Mouse (Mus musculus): ENCODE results near the gene Lypd8. TPM values are rescaled to one million over a fixed set of nuclear protein-coding genes. Genes with fewer than 3 reads are reported as not detected.

Gene Lypd8
- total RNA-seq, 2 experiments from 2014 or later = not detected

GRCm38 (mm10) chr11:58379516-58379915 lies 673 bp downstream of the Lypd8 start:
- intact Hi-C loops (cut with DNase I; ENCODE audit: low total_unique reads) = no loop called here
- no peak for DNase-seq

GRCm38 (mm10) chr11:58382471-58382870 lies 3.6 kb downstream of the Lypd8 start:
- DNase-seq = no peak

DNA sequence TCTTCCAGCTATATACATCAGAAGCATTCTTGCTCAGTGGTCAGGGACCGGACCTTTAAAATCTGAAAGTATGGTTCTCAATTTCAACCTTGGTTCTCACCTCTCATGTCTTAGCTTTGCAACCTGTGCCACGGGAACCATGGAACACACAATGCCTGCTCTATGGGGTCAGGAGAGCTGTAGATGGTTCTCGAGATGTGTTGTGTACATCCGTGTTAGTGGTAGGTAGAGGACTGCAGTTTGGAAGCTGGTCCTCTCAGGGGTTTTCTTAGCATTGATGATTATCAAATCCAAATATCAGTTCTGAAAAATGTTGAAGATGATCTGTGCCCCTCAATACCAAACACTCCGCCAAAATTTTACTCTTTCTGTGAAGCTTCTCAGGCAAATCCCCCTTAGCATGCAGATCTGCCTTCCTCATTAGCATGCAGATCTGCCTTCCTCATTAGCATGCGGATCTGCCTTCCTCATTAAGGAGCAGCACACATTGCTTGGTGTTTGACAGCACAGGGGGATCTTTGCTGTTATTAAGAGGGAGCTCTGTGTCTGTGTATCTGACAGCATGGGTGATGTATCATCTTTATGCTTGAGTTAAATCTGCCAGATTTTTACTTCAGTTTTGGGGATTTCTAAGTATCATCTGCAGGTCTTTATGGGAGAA lies 21.3 kb downstream of the Lypd8 start:
- no peak for DNase-seq
- intact Hi-C loops (cut with DNase I; ENCODE audit: low total_unique reads) = loop anchor here (5.0 kb wide), 2 partner anchors 187 to 237 kb away; no protein-coding TSS in a partner anchor

More at GRCm38 (mm10) chr11:58382471-58382870, 3.6 kb downstream of the Lypd8 start:
- intact Hi-C loops (cut with DNase I; ENCODE audit: low total_unique reads) = no loop called here

GRCm38 (mm10) chr11:58400655-58401054 lies 21.8 kb downstream of the Lypd8 start:
- intact Hi-C loops (cut with DNase I; ENCODE audit: low total_unique reads) = loop anchor here (5.0 kb wide), 2 partner anchors 187 to 237 kb away; no protein-coding TSS in a partner anchor
- DNase-seq = no peak

GRCm38 (mm10) chr11:58408066-58408465 lies 29.2 kb downstream of the Lypd8 start:
- intact Hi-C loops (cut with DNase I; ENCODE audit: low total_unique reads) = no loop called here
- DNase-seq = peak; percentile 10

GRCm38 (mm10) chr11:58418336-58418735 lies 39.5 kb downstream of the Lypd8 start:
- intact Hi-C loops (cut with DNase I; ENCODE audit: low total_unique reads) = no loop called here
- no peak for DNase-seq

- no peak for DNase-seq
- intact Hi-C loops (cut with DNase I; ENCODE audit: low total_unique reads) = no loop called here
Observed at GRCm38 (mm10) chr11:58420815-58421214, 42.0 kb downstream of the Lypd8 start, which contains the start of gene 1810065E05Rik. TSS of gene 1810065E05Rik (plus strand) at chr11:58421111.

DNA sequence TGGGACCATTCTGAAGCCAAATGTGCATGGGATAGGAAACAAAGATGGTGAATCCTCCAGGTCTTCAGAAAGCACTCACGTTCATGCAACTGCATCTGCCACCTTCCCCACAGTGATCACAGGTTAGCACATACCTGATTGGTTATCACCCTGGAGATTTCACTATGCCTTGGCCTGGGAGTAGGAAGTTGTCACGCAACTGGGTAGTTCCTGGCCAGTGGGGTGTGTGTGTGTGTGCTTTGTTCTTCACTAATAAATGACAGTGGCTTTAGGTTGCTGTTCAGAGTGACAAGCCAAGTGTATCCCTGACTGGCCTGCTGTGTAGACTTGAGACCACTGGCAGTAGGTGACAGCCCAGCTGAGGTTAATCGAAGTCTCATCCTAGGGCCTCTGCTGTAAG lies 53.4 kb downstream of the Lypd8 start, which contains the start of gene Gm12253:
TSS of gene Gm12253 (plus strand) at position 301 of the 400 bp plus-strand sequence.
- intact Hi-C loops (cut with DNase I; ENCODE audit: low total_unique reads) = no loop called here
- DNase-seq = no peak

DNA sequence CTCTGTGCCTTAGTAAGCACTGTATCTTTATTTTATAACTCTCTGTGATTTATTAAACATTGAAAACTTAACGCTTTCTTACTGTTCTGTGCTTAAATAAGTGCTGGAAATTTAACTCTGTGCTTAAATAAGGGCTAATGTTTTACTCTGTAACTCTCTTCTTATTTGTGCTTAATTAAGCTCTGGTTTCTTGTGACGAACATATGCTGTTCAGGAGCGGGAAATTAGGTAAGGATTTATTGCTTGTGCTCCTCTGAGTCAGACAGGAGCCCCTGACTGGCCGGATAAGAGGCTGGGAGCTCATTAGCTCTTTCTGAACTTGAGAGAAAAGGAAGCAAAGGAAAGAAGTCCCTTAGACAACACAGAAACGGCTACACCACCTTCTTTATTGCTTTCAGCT lies 59.0 kb downstream of the Lypd8 start:
- intact Hi-C loops (cut with DNase I; ENCODE audit: low total_unique reads) = no loop called here
- DNase-seq = no peak

Other genes with a start within 250 kb of the Lypd8 start
- 10 to 100 TPM in 1 of 2 experiments, 1 to 10 TPM in 1; 9.5 to 10.8 TPM for gene Gemin5, start 210.5 kb upstream of the Lypd8 start, total RNA-seq (2021)
- 10 to 100 TPM; 39.7 to 43.8 TPM for gene Mrpl22, start 207.4 kb upstream of the Lypd8 start, total RNA-seq (2021)
- 1 to 10 TPM; 3.5 to 3.7 TPM for gene Igtp, start 179.5 kb upstream of the Lypd8 start, total RNA-seq (2021)
- gene Irgm2, start 179.4 kb upstream of the Lypd8 start, total RNA-seq (2021) = 1 to 10 TPM; 4.8 to 5.5 TPM
- not detected for gene 4930438A08Rik, start 104.2 kb upstream of the Lypd8 start, total RNA-seq (2021)
- 1 to 10 TPM; 2.7 to 3.4 TPM for gene Zfp692, start 72.0 kb upstream of the Lypd8 start, total RNA-seq (2021)
- 10 to 100 TPM; 43.0 to 45.1 TPM for gene Zfp672, start 48.7 kb upstream of the Lypd8 start, total RNA-seq (2021)
- gene Sh3bp5l, start 48.3 kb upstream of the Lypd8 start, total RNA-seq (2021) = 10 to 100 TPM; 22.9 to 26.2 TPM
- not detected for gene 1810065E05Rik, start 42.1 kb downstream of the Lypd8 start, total RNA-seq (2021)
- not detected for gene Gm12253, start 53.5 kb downstream of the Lypd8 start, total RNA-seq (2021)
- not detected for gene Lypd9, start 73.9 kb downstream of the Lypd8 start, total RNA-seq (2021)
- gene Olfr30, start 83.2 kb downstream of the Lypd8 start, total RNA-seq (2021) = not detected
- not detected for gene Olfr332, start 113.5 kb downstream of the Lypd8 start, total RNA-seq (2021)
- not detected for gene Olfr331, start 123.5 kb downstream of the Lypd8 start, total RNA-seq (2021)
- not detected for gene Olfr330, start 155.8 kb downstream of the Lypd8 start, total RNA-seq (2021)
- gene Olfr329-ps, start 167.4 kb downstream of the Lypd8 start, total RNA-seq (2021) = not detected
- gene Olfr328, start 176.6 kb downstream of the Lypd8 start, total RNA-seq (2021) = under 1 TPM in 1 of 2 experiments, not detected in 1; 0.07 TPM
- gene Olfr224, start 191.5 kb downstream of the Lypd8 start, total RNA-seq (2021) = not detected
- not detected for gene Olfr325, start 198.7 kb downstream of the Lypd8 start, total RNA-seq (2021)
- not detected for gene Olfr324, start 216.1 kb downstream of the Lypd8 start, total RNA-seq (2021)
- gene 2210407C18Rik, start 237.0 kb downstream of the Lypd8 start, total RNA-seq (2021) = not detected